Mouse (Mus musculus): Measurements from ENCODE around the gene Rrp12. TPM values are rescaled to one million over a fixed set of nuclear protein-coding genes. Genes with fewer than 3 reads are reported as not detected.

Gene Rrp12
- polyA plus RNA-seq (2015; fragmentation: Nextera tagmentation; extraction: Ambion mirVana): 17.6 and 19.4 TPM in 2 replicates

DNA sequence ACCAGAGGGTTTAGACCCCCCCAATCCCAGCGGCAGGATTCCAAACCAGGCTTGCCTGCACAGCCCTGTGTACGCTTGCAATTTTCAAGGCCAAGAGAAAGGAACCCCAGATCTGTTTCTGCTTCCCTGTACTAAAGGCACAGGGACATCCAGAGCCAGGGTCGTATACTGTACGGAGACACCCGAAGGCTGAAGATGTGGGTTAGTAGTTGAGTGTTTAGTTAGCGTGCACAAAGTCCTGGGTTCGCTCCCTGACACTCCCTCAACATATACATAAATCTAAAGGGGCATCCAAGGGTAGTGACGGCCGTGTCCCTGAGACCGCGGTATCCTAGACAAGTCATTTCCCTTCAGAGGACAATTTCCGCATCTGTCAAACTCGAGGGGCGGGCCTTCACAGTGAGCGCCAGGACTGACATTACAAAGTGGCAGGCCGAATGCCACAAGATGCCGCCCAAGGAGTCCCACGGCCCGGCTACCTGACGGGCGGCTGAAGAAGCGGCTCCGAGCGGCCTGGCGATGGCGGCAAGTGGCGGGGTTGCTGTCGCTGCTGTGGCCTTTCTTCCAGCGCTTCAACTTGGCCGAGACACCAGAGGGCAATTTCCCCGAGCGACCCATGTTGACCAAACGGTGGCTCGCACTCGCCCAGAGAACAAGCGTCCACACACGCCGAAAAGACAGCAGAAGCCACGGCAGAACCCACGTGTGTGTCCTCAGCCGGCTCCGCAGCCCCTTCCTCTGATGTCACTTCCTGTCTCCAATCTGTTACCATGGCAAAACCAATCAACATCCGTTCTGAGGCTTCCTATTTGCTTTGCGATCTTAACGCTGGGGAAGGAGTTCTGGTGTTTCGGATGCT is at the start of gene Rrp12:
TSS of gene Rrp12 (minus strand) at position 714 of the 859 bp plus-strand sequence.
- Histone ChIP-seq H3K27ac (replicated peaks) (peak within 1 kb of the TSS; percentile 62), H3K36me3 (peaks cover 6% of the 10 kb centered on the region; the same call in 1 of the 2 replicates), H3K4me1 (replicated peaks) (peaks cover 19% of the 10 kb centered on the region), H3K27me3 (no peaks in the 10 kb centered on the region), H3K9ac (peak within 1 kb of the TSS; percentile 63), H3K4me3 (peak within 1 kb of the TSS; percentile 94), H3K9me3 (no peaks in the 10 kb centered on the region), H3K4me2 (peak within 1 kb of the TSS; percentile 81)
- ATAC-seq (ENCODE audit: low FRiP score, low read depth): peak; percentile 98
- WGBS: 2% methylated on average over 46 of the region's 46 CpGs

DNA sequence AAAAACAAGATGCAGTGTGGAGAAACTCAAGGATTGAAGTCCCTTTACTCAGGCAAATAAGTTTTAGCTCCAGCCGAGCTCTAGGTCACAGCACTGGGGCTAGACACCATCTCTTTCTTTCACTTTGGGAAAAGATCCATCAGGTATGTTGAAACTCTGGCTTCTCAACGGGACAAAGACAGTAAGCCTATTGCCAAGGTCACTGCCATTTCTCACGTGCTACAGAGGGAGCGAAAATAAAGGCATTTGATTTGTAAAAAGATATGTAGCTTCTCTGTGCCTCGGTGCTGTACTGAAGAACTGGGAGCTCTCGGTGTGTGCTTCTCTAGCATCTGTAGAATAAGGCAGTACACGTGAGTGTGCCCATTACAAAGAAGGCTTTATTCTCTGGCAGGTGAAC is 47.9 kb upstream of the Rrp12 start:
- H3K4me1 ChIP-seq (replicated peaks): no peaks in the 10 kb centered on the region
- 94% methylated on average over 7 of the region's 7 CpGs for WGBS
- ATAC-seq (ENCODE audit: low FRiP score, low read depth): no peak

DNA sequence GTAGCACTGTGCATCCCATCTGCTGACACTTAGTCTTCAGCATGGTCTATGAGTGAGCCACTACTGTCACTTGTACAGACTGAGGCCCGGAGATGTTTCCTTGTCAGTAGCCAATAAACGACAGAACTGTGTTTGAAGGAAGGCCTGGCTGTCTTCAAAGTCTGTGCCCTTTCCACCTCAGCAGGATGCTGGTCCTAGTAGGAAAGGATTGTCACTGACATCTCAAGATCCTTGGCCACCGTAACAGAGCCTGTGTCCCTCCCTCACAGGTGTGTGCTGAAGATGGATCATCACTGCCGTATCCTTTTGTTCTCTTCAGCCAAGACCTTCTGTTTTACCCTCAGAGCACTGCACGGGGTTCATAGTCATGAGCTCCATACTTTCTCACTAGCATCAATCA is 42.6 kb upstream of the Rrp12 start:
- Histone ChIP-seq H3K4me2 (no peak overlapping the region), H3K27me3 (no peaks in the 10 kb centered on the region), H3K27ac (replicated peaks) (no peak overlapping the region), H3K9me3 (no peaks in the 10 kb centered on the region), H3K9ac (no peak overlapping the region), H3K4me3 (no peak overlapping the region), H3K36me3 (peaks cover 58% of the 10 kb centered on the region), H3K4me1 (replicated peaks) (peaks cover 20% of the 10 kb centered on the region)
- WGBS: 95% methylated on average over 5 of the region's 5 CpGs
- no peak for ATAC-seq (ENCODE audit: low FRiP score, low read depth)

More for the DNA sequence above, 47.9 kb upstream of the Rrp12 start:
- Histone ChIP-seq H3K36me3 (peaks cover 92% of the 10 kb centered on the region), H3K27ac (replicated peaks) (no peak overlapping the region), H3K9ac (no peak overlapping the region), H3K4me2 (no peak overlapping the region), H3K27me3 (no peaks in the 10 kb centered on the region), H3K9me3 (no peaks in the 10 kb centered on the region), H3K4me3 (no peak overlapping the region)

DNA sequence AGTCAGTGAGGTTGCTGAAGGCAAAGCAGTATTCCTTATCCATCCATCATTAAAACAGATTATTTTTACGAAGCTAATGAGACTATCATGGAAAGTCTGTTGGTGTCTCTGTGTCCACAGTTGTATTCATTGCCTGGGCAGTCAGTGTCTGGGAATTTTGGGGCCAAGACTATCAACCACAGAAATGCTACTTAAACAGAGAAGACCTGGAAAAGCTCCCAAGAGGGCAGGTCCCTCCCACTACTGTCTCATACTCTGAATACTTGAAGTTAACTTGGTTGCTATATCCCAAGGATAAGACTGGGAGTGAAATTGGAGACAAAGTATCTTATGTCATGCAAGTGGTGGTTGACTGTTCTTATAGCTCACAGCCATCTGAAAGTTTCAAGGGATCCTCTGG is 39.9 kb upstream of the Rrp12 start:
- H3K27me3 ChIP-seq: no peaks in the 10 kb centered on the region
- no peak overlapping the region for H3K4me3 ChIP-seq
- H3K9me3 ChIP-seq: no peaks in the 10 kb centered on the region
- H3K4me1 ChIP-seq (replicated peaks): peaks cover 29% of the 10 kb centered on the region
- no peak for ATAC-seq (ENCODE audit: low FRiP score, low read depth)
- 92% methylated on average over 1 of the region's 1 CpGs for WGBS
- no peak overlapping the region for H3K9ac ChIP-seq
- no peak overlapping the region for H3K4me2 ChIP-seq
- no peak overlapping the region for H3K27ac ChIP-seq (replicated peaks)
- peaks cover 35% of the 10 kb centered on the region for H3K36me3 ChIP-seq

DNA sequence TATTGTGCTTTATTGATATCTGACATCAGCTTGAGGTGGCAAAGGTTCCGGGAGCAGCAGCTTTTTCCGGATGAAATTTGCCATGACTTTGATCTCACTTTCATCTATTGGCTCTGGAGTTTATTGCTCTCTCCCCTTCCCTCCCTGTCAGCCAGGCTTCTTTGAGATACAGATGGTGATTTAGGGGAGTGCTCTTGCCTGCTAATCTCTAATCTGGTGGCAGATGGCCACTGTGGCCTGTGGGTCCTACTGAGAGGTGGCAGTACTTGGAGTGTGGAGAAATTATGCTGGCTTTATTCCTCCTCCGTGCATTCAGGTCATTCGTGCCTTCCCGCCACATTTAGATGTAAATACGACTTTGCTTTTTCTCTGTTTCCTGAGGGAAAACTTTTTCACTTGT is 38.2 kb upstream of the Rrp12 start:
- peak overlapping the region; percentile 81 for H3K4me3 ChIP-seq
- peaks cover 29% of the 10 kb centered on the region for H3K4me1 ChIP-seq (replicated peaks)
- no peak overlapping the region for H3K27ac ChIP-seq (replicated peaks)
- no peaks in the 10 kb centered on the region for H3K9me3 ChIP-seq
- no peak for ATAC-seq (ENCODE audit: low FRiP score, low read depth)
- no peaks in the 10 kb centered on the region for H3K27me3 ChIP-seq
- WGBS: 35% methylated on average over 6 of the region's 6 CpGs
- H3K36me3 ChIP-seq: peaks cover 31% of the 10 kb centered on the region
- H3K4me2 ChIP-seq: peak overlapping the region; percentile 79
- H3K9ac ChIP-seq: peak overlapping the region; percentile 77

DNA sequence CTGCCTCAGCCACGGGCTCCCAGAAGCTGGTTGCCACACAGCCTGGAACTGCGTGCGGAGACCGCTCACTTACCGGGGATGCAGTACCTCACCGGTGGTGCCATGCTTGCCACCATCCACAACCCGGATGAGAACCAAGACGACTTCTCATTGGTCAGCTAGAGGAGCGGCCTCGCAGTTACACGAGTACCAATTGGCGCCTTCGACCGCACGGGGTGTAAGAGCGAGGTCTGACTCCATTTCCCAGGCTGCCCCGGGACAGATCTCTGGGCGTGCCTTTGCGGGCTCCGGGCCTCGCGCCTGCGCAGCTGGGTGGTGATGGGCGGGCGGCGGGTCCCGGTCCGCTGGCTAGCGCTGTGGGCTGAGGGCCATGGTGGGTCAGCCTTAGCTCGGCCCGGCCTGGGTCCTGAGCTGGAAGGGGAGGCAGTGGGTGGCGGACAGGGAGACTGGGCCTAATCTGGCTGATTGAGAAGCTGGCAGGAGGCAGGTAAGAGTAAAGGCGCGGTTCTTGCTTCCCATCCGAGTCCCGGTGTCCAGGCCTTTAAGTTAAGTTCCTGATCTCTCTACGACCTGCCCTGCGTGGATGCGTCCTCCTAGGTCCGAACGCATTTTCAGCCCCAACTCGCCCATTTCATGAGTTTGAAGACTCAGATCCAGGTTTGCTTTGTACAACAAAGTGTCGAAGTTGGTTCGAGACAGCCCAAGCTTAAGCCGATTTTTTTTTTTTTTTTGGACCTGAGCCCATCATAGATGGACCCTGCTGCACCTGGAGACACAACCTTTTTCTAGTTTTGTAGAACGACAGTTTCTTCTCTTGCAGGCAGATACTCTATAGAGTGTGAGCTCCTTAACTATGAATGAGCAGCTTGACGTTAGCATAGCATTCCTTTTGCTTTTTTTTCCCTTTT is 37.5 kb upstream of the Rrp12 start, which contains the start of the genes Exosc1 and Zdhhc16:
TSS of gene Exosc1 (minus strand) at position 245 of the 908 bp plus-strand sequence.
TSS of gene Zdhhc16 (plus strand) at position 302 of the 908 bp plus-strand sequence.
- Histone ChIP-seq H3K9ac (peak within 1 kb of the TSS; percentile 77), H3K4me1 (replicated peaks) (peaks cover 29% of the 10 kb centered on the region), H3K9me3 (no peaks in the 10 kb centered on the region), H3K36me3 (peaks cover 32% of the 10 kb centered on the region), H3K27me3 (no peaks in the 10 kb centered on the region), H3K27ac (replicated peaks) (peak within 1 kb of the TSS; percentile 75), H3K4me2 (peak within 1 kb of the TSS; percentile 79), H3K4me3 (peak within 1 kb of the TSS; percentile 81)
- under 1% methylated on average over 47 of the region's 47 CpGs for WGBS
- peak; percentile 100 for ATAC-seq (ENCODE audit: low FRiP score, low read depth)

DNA sequence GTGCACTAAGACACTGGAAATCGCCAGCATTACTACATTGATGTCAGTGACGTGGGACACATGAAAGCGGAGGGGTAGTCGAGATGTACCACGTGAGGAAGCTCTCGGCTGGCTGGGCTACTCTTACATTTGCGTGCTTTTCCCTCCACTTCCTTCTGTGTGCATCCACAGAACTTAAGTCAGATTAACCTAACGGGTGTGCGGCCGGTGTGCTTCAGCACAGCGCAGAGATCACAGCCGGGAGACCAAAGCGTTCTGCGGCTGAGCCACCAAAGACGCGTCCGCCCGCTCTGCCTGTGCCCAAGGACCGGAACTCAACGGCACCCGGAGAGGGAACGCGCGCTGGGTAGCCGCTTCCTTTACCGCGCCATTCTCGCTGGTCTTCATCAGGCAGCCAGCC is 36.7 kb upstream of the Rrp12 start:
- WGBS: under 1% methylated on average over 28 of the region's 28 CpGs
- Histone ChIP-seq H3K9ac (peak overlapping the region; percentile 62), H3K27me3 (no peaks in the 10 kb centered on the region), H3K27ac (replicated peaks) (peak overlapping the region; percentile 75), H3K4me2 (peak overlapping the region; percentile 79), H3K4me3 (peak overlapping the region; percentile 81), H3K9me3 (no peaks in the 10 kb centered on the region), H3K4me1 (replicated peaks) (peaks cover 29% of the 10 kb centered on the region), H3K36me3 (peaks cover 32% of the 10 kb centered on the region)
- peak; percentile 35 for ATAC-seq (ENCODE audit: low FRiP score, low read depth)

DNA sequence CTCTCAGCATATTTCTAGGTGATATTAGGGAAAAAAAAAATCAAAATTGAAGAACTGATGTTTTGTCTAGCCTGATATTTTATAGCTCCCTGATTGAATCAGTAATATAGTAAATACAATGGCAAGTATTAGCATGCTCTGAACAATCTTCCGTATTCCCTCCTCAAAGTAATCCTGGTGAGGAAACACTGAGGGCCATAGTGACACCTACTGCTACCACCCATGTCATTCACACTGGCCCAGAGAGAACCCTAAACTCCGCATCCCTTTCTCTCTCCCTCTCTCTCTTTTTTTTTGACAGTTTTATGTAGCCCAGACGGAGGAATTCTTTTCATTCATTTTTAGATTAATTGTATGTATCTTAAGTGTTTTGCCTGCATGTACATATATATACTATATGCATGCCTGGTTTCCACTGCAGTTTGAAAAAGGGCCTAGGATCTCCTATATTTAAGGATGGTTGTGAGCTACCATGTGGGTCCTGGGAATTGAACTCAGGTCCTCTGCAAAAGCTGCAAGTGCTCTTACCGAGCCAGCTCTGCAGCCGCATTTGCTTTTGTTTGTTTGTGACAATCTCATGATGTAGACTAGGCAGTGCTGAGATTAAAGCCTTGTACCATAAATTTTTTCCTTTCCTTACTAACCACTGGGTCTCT is 24.6 kb upstream of the Rrp12 start:
- Histone ChIP-seq H3K27ac (replicated peaks) (no peak overlapping the region), H3K27me3 (no peaks in the 10 kb centered on the region), H3K36me3 (peaks cover 72% of the 10 kb centered on the region), H3K9ac (no peak overlapping the region), H3K4me2 (no peak overlapping the region), H3K4me1 (replicated peaks) (no peaks in the 10 kb centered on the region), H3K4me3 (no peak overlapping the region), H3K9me3 (no peaks in the 10 kb centered on the region)
- 81% methylated on average over 5 of the region's 5 CpGs for WGBS
- ATAC-seq (ENCODE audit: low FRiP score, low read depth): no peak

DNA sequence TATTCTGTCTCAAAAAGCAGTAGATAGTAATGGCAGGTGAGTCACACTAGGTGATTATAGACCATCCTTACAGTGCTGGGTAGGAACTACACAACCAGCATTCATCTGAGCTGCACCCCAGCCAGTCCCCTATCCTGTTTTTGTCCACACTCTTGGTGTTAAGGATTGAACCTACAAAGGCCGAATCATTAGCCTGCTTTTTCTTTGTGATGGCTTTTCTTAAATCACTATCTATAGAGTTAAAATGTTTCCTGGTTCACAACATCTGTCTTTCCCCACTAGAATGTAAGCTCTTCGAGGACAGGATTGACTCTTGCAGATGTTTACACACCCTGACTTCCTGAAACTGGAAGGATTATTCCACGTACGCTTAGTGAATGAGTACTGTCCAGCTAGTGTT is 23.5 kb upstream of the Rrp12 start:
- ATAC-seq (ENCODE audit: low FRiP score, low read depth): no peak
- Histone ChIP-seq H3K9ac (no peak overlapping the region), H3K4me2 (no peak overlapping the region), H3K4me3 (no peak overlapping the region), H3K4me1 (replicated peaks) (peaks cover 6% of the 10 kb centered on the region; the same call in 1 of the 2 replicates), H3K27ac (replicated peaks) (no peak overlapping the region), H3K9me3 (no peaks in the 10 kb centered on the region), H3K36me3 (peaks cover 71% of the 10 kb centered on the region), H3K27me3 (no peaks in the 10 kb centered on the region)
- 82% methylated on average over 4 of the region's 4 CpGs for WGBS

DNA sequence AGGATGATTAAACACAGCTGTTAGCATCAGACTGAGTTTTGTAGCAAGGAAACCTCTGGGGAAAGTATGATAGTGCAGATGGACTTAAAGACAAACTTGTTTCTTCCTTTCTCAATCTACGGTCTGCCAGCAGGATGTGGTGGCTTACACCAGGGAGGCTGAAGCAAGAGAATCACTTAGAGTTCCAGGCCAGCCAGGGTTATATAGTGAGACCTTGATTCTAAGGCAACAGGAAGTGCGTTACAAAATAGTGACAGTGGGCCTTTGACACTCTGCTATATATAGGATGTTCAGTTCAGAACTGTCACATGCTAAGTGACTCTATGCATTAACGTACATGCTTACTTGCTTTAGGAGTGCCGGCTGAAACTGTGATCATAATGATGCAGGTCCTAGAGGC is 20.9 kb upstream of the Rrp12 start:
- Histone ChIP-seq H3K36me3 (peaks cover 50% of the 10 kb centered on the region), H3K4me2 (no peak overlapping the region), H3K4me1 (replicated peaks) (peaks cover 26% of the 10 kb centered on the region), H3K9me3 (no peaks in the 10 kb centered on the region), H3K27me3 (no peaks in the 10 kb centered on the region), H3K9ac (no peak overlapping the region), H3K4me3 (no peak overlapping the region), H3K27ac (replicated peaks) (no peak overlapping the region)
- WGBS: 90% methylated on average over 4 of the region's 4 CpGs
- ATAC-seq (ENCODE audit: low FRiP score, low read depth): no peak

DNA sequence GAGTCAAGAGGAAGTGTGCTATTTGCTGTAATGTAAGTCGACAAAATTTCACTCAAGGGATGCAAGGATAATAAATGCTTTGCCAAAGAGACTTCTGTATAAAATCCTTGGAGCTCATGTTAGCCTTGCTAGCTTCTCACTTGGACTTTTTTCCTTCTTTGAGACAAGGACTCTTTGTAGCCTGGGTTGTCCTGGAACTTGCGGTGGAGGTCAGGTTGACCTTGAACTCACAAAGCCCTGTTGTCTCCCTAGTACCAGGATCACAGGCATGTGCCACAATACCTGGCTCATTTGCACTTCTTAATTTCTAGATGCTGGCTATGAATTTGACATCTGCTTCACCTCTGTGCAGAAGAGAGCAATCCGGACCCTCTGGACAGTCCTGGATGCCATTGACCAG is 19.3 kb upstream of the Rrp12 start:
- WGBS: 87% methylated on average over 3 of the region's 3 CpGs

More for the DNA sequence above, 19.3 kb upstream of the Rrp12 start:
- ATAC-seq (ENCODE audit: low FRiP score, low read depth): no peak
- Histone ChIP-seq H3K9ac (no peak overlapping the region), H3K27me3 (no peaks in the 10 kb centered on the region), H3K4me1 (replicated peaks) (peaks cover 26% of the 10 kb centered on the region), H3K4me2 (no peak overlapping the region), H3K4me3 (no peak overlapping the region), H3K27ac (replicated peaks) (no peak overlapping the region), H3K9me3 (no peaks in the 10 kb centered on the region), H3K36me3 (peaks cover 40% of the 10 kb centered on the region)

Measured in hindbrain, embryonic 15.5 days (tissue).